Mouse (Mus musculus) G1E (cell line): ENCODE measurements around the gene Dscam. TPM values are rescaled to one million over a fixed set of nuclear protein-coding genes. Genes with fewer than 3 reads are reported as not detected.

ENCODE experiments used
- ATAC-seq: 2 replicates; pipeline ENCODE4 v1.8.0; 2016; ENCODE audit warnings: mild to moderate bottlenecking; ENCODE audit not compliant: insufficient number of reproducible peaks, poor library complexity, low FRiP score, severe bottlenecking; ENCODE audit errors: extremely low read depth
- DNase-seq: peaks from one replicate; pipeline ENCODE4 v3.0.0; 2012; ENCODE audit warnings: low spot score
- H3K27me3 ChIP-seq: 2 replicates; pipeline ENCODE4 v1.6.1; 2012; ENCODE audit warnings: mild to moderate bottlenecking, low read length, inconsistent platforms; ENCODE audit not compliant: insufficient read depth
- H3K36me3 ChIP-seq: replicated peaks from 2 replicates; pipeline ENCODE3; 2012; ENCODE audit warnings: mild to moderate bottlenecking, inconsistent platforms
- H3K4me1 ChIP-seq: 2 replicates; pipeline ENCODE4 v1.6.1; 2012; ENCODE audit warnings: low read depth, low read length, inconsistent platforms, mixed read lengths; ENCODE audit not compliant: insufficient read depth
- H3K4me3 ChIP-seq: 2 replicates; pipeline ENCODE4 v1.5.1; 2012; ENCODE audit warnings: low read depth, mild to moderate bottlenecking, inconsistent platforms, low read length, moderate library complexity, mixed read lengths
- H3K9me3 ChIP-seq: replicated peaks from 2 replicates; pipeline ENCODE4 v1.6.1; 2012; ENCODE audit warnings: inconsistent platforms
- CTCF ChIP-seq: IDR thresholded peaks from 2 replicates; pipeline ENCODE4 v1.5.1; 2012; ENCODE audit warnings: low read depth, low read length, inconsistent platforms, mixed read lengths
- GATA1 ChIP-seq: IDR thresholded peaks from 2 replicates; pipeline ENCODE4 v1.6.1; 2012; ENCODE audit warnings: borderline replicate concordance, low read length, inconsistent platforms, mixed read lengths
- GATA2 ChIP-seq: IDR thresholded peaks from 2 replicates; pipeline ENCODE4 v1.6.1; 2012; ENCODE audit warnings: low read depth, low read length, inconsistent platforms, borderline replicate concordance
- POLR2AphosphoS5 ChIP-seq: IDR thresholded peaks from 2 replicates; pipeline ENCODE4 v1.6.1; 2012; ENCODE audit warnings: low read depth, low read length, inconsistent platforms; ENCODE audit not compliant: insufficient replicate concordance
- TAL1 ChIP-seq: conservative IDR thresholded peaks from 2 replicates; pipeline ENCODE4 v1.6.1; 2012; ENCODE audit warnings: low read depth, low read length, inconsistent platforms, mixed read lengths
- polyA plus RNA-seq: library from polyadenylated mRNA; stranded (reverse); fragments of >175 nt; gene quantifications from 2 replicates; pipeline ENCODE4 v1.2.3, GENCODE M21; 2012
- total RNA-seq, 2 experiments: library from RNA; stranded (forward) in 1 of 2; stranded (reverse) in 1 of 2; fragments of 200-1000 nt in 1 of 2; fragments of >200 nt in 1 of 2; fragmentation: Nextera tagmentation in 1 of 2; gene quantifications; 2 replicates each; pipeline ENCODE4 v1.2.3; 2014 to 2017

The Dscam gene
- total and polyA plus RNA-seq, 3 experiments, result under 0.01 TPM; not detected in 2

DNA sequence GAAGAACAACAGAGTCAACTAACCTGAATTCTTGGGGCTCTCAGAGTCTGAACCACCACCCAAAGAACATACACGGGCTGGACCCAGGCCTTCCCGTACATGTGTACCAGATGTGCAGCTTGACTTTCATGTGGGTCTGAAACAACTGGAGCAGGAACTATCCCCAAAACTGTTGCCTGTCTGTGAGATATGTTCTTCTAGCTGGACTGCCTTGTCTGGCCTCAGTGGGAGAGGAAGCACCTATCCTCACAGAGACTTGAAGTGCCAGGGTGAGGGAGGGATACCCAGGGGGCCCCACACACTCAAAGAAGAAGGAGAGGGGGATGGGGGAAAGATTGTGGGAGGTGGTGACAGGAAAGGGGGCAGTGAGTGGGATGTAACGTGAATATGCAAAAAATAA lies 210.9 kb downstream of the Dscam start:
- Histone ChIP-seq H3K27me3 (no peaks in the 10 kb centered on the region), H3K4me3 (no peak overlapping the region), H3K4me1 (no peaks in the 10 kb centered on the region), H3K9me3 (0 out of 2 replicates have a peak, but pooled peaks cover 2% of the 10 kb centered on the region), H3K36me3 (no peaks in the 10 kb centered on the region)
- no peak for TF ChIP-seq GATA2
- no peak for TF ChIP-seq GATA1
- TF ChIP-seq CTCF, result no peak
- TF ChIP-seq TAL1, result no peak
- TF ChIP-seq POLR2AphosphoS5, result no peak
- ATAC-seq (no peak), DNase-seq (no peak)

DNA sequence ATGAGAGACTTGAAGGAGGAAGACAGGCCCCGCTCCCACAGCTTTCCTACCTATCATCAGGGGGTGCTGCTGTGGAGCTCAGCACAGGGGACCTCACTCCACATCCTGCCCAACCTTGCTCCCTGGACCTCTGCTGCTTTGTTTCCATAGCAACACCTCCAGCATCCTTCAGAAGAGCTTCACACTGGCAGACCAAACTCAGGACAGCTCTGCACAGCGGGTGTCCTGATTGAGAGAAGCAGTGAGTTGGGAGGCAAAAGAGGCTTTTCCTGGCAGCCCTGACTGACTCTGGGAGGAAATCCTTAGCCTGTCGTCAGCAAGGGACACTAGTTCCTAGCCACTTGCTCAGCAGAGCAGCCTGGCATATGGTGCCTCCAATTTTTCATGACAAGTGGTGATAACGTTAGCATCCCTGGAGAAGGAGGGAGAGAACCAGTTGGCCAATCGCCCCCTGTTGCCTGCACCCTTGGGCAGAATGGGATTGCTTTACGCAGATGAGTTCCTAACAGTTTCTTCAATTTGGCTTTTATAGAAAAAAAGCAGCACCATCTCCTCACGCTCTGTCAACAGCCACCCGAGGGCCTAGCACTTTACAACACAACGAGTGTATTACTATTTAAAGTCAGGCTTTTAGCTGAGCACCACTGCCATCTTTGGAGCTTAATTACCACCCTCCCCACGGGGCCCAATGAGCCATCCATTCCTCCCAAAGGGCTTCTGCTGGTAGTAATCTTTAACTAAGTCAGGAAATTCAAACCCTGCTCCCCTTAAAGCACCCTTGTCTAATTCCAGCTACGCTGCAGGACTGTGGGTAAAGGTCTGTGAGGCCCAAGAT lies 224.9 kb downstream of the Dscam start:
- no peak for ATAC-seq
- H3K4me3 ChIP-seq, result no peak overlapping the region
- peaks cover 5% of the 10 kb centered on the region for H3K9me3 ChIP-seq
- DNase-seq, result no peak
- no peaks in the 10 kb centered on the region for H3K27me3 ChIP-seq
- no peak for TF ChIP-seq POLR2AphosphoS5
- TF ChIP-seq CTCF, result no peak
- no peak for TF ChIP-seq GATA2
- no peak for TF ChIP-seq GATA1
- no peak for TF ChIP-seq TAL1
- H3K36me3 ChIP-seq, result no peaks in the 10 kb centered on the region
- no peaks in the 10 kb centered on the region for H3K4me1 ChIP-seq

GRCm38 (mm10) chr16:96943648-96944047 lies 226.9 kb downstream of the Dscam start:
- ATAC-seq (no peak), DNase-seq (no peak)
- Histone ChIP-seq H3K27me3 (no peaks in the 10 kb centered on the region), H3K4me3 (no peak overlapping the region), H3K4me1 (no peaks in the 10 kb centered on the region), H3K9me3 (peaks cover 5% of the 10 kb centered on the region), H3K36me3 (no peaks in the 10 kb centered on the region)
- TF ChIP-seq GATA1 (no peak), POLR2AphosphoS5 (no peak), CTCF (no peak), GATA2 (no peak), TAL1 (no peak)

- ATAC-seq, result no peak
- DNase-seq, result no peak
- Histone ChIP-seq H3K36me3 (no peaks in the 10 kb centered on the region), H3K4me3 (no peak overlapping the region), H3K4me1 (no peaks in the 10 kb centered on the region), H3K9me3 (no peaks in the 10 kb centered on the region), H3K27me3 (no peaks in the 10 kb centered on the region)
- TF ChIP-seq GATA1 (no peak), TAL1 (no peak), POLR2AphosphoS5 (no peak), CTCF (no peak), GATA2 (no peak)
These were observed 235.8 kb downstream of the Dscam start for GRCm38 (mm10) chr16:96934795-96935194.

GRCm38 (mm10) chr16:96932211-96932610 lies 238.3 kb downstream of the Dscam start:
- no peaks in the 10 kb centered on the region for H3K36me3 ChIP-seq
- H3K4me3 ChIP-seq, result no peak overlapping the region
- no peaks in the 10 kb centered on the region for H3K9me3 ChIP-seq
- no peaks in the 10 kb centered on the region for H3K27me3 ChIP-seq
- DNase-seq (no peak), ATAC-seq (no peak)
- no peaks in the 10 kb centered on the region for H3K4me1 ChIP-seq
- TF ChIP-seq CTCF (no peak), GATA1 (no peak), TAL1 (no peak), POLR2AphosphoS5 (no peak), GATA2 (no peak)

DNA sequence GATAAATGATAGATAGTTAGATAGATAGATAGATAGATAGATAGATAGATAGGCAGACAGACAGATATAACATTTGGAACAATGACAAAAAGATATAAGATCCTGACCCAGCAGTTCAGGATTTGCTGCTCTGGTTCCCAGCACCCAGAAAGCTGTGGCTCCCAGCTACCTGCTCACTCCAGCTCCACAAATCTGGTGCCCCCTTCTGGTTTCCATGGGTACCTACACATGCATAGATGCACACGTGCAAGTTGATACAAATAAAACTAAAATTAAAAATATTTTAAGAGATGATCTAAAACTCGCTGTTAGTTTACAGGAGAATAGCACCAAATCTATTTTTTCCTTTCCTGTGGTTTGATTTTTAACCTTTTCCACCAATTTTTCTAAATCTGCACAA lies 238.8 kb downstream of the Dscam start:
- H3K4me1 ChIP-seq, result no peaks in the 10 kb centered on the region
- no peaks in the 10 kb centered on the region for H3K36me3 ChIP-seq
- H3K4me3 ChIP-seq, result no peak overlapping the region
- H3K9me3 ChIP-seq, result no peaks in the 10 kb centered on the region
- H3K27me3 ChIP-seq, result no peaks in the 10 kb centered on the region
- no peak for ATAC-seq
- TF ChIP-seq GATA1, result no peak
- no peak for TF ChIP-seq GATA2
- no peak for TF ChIP-seq CTCF
- no peak for DNase-seq

DNA sequence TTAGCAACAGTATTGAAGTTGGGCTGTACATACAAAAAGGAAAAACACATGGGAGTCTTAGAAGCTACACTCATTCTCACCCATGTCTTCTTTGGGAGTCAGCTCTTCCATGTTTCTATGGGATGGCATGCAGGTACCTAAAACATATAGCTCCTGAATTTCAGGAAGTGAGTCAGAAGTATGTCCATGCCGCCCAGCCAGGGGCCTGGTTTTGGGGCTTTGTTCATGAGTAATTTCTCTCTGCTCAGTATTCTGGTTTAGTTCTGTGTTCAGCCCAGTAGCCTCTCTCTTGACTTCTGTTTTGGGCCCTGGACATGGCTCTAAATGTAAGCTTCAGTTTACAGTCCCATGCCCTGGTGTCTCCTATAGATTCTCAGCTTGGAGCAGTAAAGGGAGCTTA lies 242.5 kb downstream of the Dscam start:
- no peaks in the 10 kb centered on the region for H3K27me3 ChIP-seq
- H3K4me3 ChIP-seq, result no peak overlapping the region
- H3K4me1 ChIP-seq, result no peaks in the 10 kb centered on the region
- TF ChIP-seq CTCF (no peak), POLR2AphosphoS5 (no peak)
- ATAC-seq (no peak), DNase-seq (no peak)
- H3K36me3 ChIP-seq, result no peaks in the 10 kb centered on the region
- H3K9me3 ChIP-seq, result no peaks in the 10 kb centered on the region
